Mouse (Mus musculus): Measurements from ENCODE around the gene Slc35b2.

The Slc35b2 gene

GRCm38 (mm10) chr17:45584096-45584896 is 20.6 kb downstream of the Slc35b2 start:
- DNase-seq (ENCODE audit: low spot score) = peak; percentile 90

GRCm38 (mm10) chr17:45584939-45585678 is 21.4 kb downstream of the Slc35b2 start:
- peak; percentile 81 for DNase-seq (ENCODE audit: low spot score)

GRCm38 (mm10) chr17:45585725-45586448 is 22.2 kb downstream of the Slc35b2 start:
- no peak for DNase-seq (ENCODE audit: low spot score)

- no peak for DNase-seq (ENCODE audit: low spot score)
Observed at GRCm38 (mm10) chr17:45586449-45586837, 22.8 kb downstream of the Slc35b2 start.

- DNase-seq (ENCODE audit: low spot score) = no peak
Observed at GRCm38 (mm10) chr17:45588370-45588769, 24.7 kb downstream of the Slc35b2 start.

GRCm38 (mm10) chr17:45589236-45589635 is 25.6 kb downstream of the Slc35b2 start:
- no peak for DNase-seq (ENCODE audit: low spot score)

GRCm38 (mm10) chr17:45589844-45590243 is 26.2 kb downstream of the Slc35b2 start:
- DNase-seq (ENCODE audit: low spot score) = no peak

- no peak for DNase-seq (ENCODE audit: low spot score)
Observed at GRCm38 (mm10) chr17:45590410-45590809, 26.7 kb downstream of the Slc35b2 start.

- no peak for DNase-seq (ENCODE audit: low spot score)
Observed at GRCm38 (mm10) chr17:45591701-45592605, 28.3 kb downstream of the Slc35b2 start.

GRCm38 (mm10) chr17:45592606-45593431 is 29.1 kb downstream of the Slc35b2 start:
- DNase-seq (ENCODE audit: low spot score) = peak; percentile 53

- DNase-seq (ENCODE audit: low spot score) = no peak
Observed at GRCm38 (mm10) chr17:45593479-45593878, 29.8 kb downstream of the Slc35b2 start.

GRCm38 (mm10) chr17:45594195-45594594 is 30.5 kb downstream of the Slc35b2 start:
- DNase-seq (ENCODE audit: low spot score) = no peak

- DNase-seq (ENCODE audit: low spot score) = peak; percentile 75
Observed at GRCm38 (mm10) chr17:45594881-45595735, 31.4 kb downstream of the Slc35b2 start.

GRCm38 (mm10) chr17:45595736-45596390 is 32.2 kb downstream of the Slc35b2 start:
- DNase-seq (ENCODE audit: low spot score) = no peak

- peak; percentile 88 for DNase-seq (ENCODE audit: low spot score)
Observed at GRCm38 (mm10) chr17:45596631-45597396, 33.1 kb downstream of the Slc35b2 start.

GRCm38 (mm10) chr17:45597787-45598186 is 34.1 kb downstream of the Slc35b2 start:
- DNase-seq (ENCODE audit: low spot score) = no peak

GRCm38 (mm10) chr17:45598376-45598775 is 34.7 kb downstream of the Slc35b2 start:
- DNase-seq (ENCODE audit: low spot score) = no peak

- no peak for DNase-seq (ENCODE audit: low spot score)
Observed at GRCm38 (mm10) chr17:45598891-45599290, 35.2 kb downstream of the Slc35b2 start.

Data from lung, postnatal 25 days (tissue).